Mouse (Mus musculus) embryonic fibroblast, embryonic 13.5 days (primary cell): ENCODE data around the gene Guk1.

Experiments used
- CTCF ChIP-seq: IDR thresholded peaks from 2 replicates; pipeline ENCODE4 v1.5.1; 2011; ENCODE audit warnings: mild to moderate bottlenecking, control low read depth, low read length, moderate library complexity, borderline replicate concordance; ENCODE audit not compliant: insufficient read depth
- POLR2A ChIP-seq: IDR thresholded peaks from 2 replicates; pipeline ENCODE4 v1.6.1; 2011; ENCODE audit warnings: low read depth, mild to moderate bottlenecking, control low read depth, low read length, moderate library complexity

GRCm38 (mm10) chr11:59202081-59202995 is 10.3 kb upstream of the Guk1 start, which contains the start of gene Mrpl55:
- TF ChIP-seq CTCF (no peak), POLR2A (peak; percentile 71)
